Mouse (Mus musculus) T-cell, adult 2 months (primary cell): ENCODE data around the gene Grm4.

Experiments
- DNase-seq: peaks from one replicate; pipeline ENCODE4 v3.0.0; 2022; ENCODE audit warnings: low spot score

Grm4 gene

GRCm38 (mm10) chr17:27488173-27488823, 32.9 kb downstream of the Grm4 start:
- DNase-seq = no peak

GRCm38 (mm10) chr17:27485940-27486339, 35.3 kb downstream of the Grm4 start:
- no peak for DNase-seq

- DNase-seq = no peak
Measured at GRCm38 (mm10) chr17:27483571-27483970, 37.6 kb downstream of the Grm4 start.

- DNase-seq = no peak
Measured at GRCm38 (mm10) chr17:27480143-27481103, 40.8 kb downstream of the Grm4 start.

- no peak for DNase-seq
Measured at GRCm38 (mm10) chr17:27475650-27476049, 45.6 kb downstream of the Grm4 start.

GRCm38 (mm10) chr17:27466620-27467019, 54.6 kb downstream of the Grm4 start:
- no peak for DNase-seq

GRCm38 (mm10) chr17:27465924-27466323, 55.3 kb downstream of the Grm4 start:
- no peak for DNase-seq

GRCm38 (mm10) chr17:27464327-27464962, 56.8 kb downstream of the Grm4 start:
- no peak for DNase-seq

GRCm38 (mm10) chr17:27459979-27460378, 61.2 kb downstream of the Grm4 start:
- DNase-seq = no peak

GRCm38 (mm10) chr17:27459241-27459640, 62.0 kb downstream of the Grm4 start:
- DNase-seq = no peak

GRCm38 (mm10) chr17:27457863-27458494, 63.2 kb downstream of the Grm4 start:
- DNase-seq = no peak

- DNase-seq = no peak
Measured at GRCm38 (mm10) chr17:27457038-27457577, 64.1 kb downstream of the Grm4 start.

GRCm38 (mm10) chr17:27456364-27456763, 64.8 kb downstream of the Grm4 start:
- no peak for DNase-seq

- DNase-seq = no peak
Measured at GRCm38 (mm10) chr17:27455012-27455784, 66.0 kb downstream of the Grm4 start.

- DNase-seq = no peak
Measured at GRCm38 (mm10) chr17:27454396-27454795, 66.8 kb downstream of the Grm4 start.

- DNase-seq = no peak
Measured at GRCm38 (mm10) chr17:27453045-27453444, 68.2 kb downstream of the Grm4 start.

- no peak for DNase-seq
Measured at GRCm38 (mm10) chr17:27451787-27452186, 69.4 kb downstream of the Grm4 start.

GRCm38 (mm10) chr17:27451216-27451615, 70.0 kb downstream of the Grm4 start:
- DNase-seq = no peak

GRCm38 (mm10) chr17:27449757-27450330, 71.4 kb downstream of the Grm4 start:
- DNase-seq = no peak

GRCm38 (mm10) chr17:27448749-27449148, 72.5 kb downstream of the Grm4 start:
- DNase-seq = no peak
